Mouse (Mus musculus) c-Kit-negative CD71-positive TER-119-positive erythroid progenitor cells, embryonic 14.5 days (primary cell): ENCODE measurements around the gene Cnnm3.
"Not testable (repeated sequence)": the region's sequence is repeated elsewhere in the genome, so short reads cannot be mapped to it uniquely, and the experiment has no call there.

Experiments
- DNase-seq: peaks from one replicate; pipeline ENCODE4 v3.0.0-alpha.2; 2013; ENCODE audit warnings: low read depth, low spot score

The Cnnm3 gene

DNA sequence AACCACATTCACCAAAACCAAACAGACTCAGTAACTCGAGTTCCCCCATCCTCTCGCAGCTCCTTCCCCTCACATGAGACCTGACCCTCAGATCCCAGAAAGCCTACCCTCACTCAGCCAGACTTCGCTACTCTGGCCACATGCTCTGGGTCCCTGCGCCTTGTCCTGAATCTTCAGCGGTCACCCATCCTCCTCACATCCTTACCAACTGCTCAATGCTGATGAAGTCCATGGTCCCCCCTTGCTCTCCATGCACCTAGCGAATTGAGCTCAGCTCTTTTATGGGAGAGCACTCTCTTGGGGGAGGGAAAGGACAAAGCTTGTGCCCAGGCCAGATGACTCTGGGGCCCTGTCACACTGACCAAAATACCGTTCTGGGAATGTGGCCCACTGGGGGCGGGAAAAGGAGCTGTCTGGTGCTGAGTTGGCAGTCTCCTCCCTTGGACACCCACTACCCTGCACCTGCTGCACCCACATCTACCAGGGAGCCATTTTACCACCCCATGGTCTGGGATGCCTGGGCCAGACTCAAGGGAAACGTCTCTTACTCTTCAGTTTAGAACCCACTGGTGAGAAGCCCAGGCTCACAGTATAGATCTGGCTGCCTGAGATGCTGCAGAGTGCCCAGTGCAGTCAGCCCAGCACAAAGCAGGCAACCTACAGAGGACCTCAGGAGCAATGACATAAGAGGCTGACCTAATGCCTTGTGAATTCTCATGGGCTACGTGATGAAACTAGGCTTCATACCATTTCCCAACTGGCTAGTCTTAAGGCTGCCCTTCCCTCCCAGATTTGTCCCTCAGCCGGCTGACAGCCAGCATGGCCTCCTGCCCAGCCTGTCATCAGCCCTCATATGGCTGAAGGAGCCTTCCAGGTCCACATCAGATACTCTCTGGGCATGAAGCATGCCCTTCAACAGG is 24.1 kb downstream of the Cnnm3 start:
- no peak for DNase-seq

DNA sequence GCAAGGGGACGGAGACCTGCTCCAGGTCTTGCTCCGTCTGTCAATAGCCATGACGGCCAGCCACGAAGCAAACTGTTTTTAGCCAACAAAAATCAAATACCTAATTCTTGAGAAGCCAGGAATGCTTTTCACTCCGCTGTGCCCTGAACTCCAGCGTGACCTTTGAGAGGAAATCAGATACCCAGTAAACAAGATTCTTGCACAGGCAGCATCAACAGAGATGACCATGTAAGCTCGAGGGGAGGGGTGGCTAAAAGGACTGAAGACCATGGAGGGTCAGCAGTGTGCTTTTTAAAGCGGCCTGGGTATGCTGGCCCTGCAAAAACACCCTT is 24.7 kb downstream of the Cnnm3 start:
- no peak for DNase-seq

DNA sequence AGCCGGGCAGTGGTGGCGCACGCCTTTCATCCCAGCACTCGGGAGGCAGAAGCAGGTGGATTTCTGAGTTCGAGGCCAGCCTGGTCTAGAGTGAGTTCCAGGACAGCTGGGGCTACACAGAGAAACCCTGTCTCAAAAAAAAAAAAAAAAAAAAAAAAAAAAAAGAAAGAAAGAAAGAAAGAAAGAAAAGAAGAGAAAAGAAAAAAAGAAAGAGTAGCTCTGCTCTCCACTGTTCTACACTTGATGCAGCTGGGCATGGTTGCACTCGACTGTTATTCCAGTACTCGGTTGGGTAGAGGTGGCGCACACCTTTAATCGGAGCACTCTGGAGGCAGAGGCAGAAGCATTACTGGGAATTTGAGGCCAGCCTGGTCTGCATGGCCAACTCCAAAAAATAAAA is 25.1 kb downstream of the Cnnm3 start, which contains the start of gene Ankrd23:
Gene Ankrd23 (minus strand): TSS at position 101 of the 400 bp plus-strand sequence.
- not testable (repeated sequence) for DNase-seq

DNA sequence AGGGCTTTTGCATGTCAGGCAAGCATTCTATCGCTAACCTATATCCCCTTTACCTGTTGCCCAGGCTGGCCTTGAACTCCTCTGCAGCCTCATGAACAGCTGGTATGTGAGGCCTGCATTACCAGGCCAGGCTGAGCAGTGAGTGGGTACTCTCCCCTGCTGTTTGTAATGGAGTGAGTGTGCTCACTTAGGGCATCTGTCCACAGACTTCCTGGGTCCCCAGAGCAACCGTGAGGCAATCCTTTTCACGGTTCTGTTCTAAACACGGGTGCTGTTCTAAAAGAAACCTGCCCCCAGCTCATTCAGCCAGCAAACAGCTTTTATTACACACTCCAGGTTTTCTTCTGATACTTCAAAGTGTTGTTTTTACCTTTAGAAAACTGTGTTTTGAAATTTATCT is 27.1 kb downstream of the Cnnm3 start:
- DNase-seq: no peak

DNA sequence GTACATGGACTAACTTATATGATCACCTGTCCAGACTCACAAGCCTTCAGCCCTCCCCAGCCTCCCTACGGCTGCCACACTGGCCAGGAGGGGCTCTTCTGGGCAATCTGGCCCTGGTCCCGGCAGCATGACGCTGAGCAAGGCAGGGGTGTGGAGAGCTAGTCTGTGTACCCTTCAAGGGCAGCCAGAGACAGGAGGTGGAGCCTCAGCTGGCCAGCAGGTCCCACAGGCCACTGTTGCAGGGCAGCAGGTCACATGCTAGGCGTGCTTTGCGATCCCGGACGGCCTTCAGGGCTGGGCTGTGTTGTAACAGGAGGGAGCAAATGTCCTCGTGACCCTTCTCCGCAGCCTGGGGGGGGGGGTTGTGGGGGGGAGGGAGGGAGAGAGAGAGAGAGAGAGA is 27.5 kb downstream of the Cnnm3 start, which contains the start of gene Gm42417:
Gene Gm42417 (minus strand): TSS at position 244 of the 400 bp plus-strand sequence.
- DNase-seq: no peak

DNA sequence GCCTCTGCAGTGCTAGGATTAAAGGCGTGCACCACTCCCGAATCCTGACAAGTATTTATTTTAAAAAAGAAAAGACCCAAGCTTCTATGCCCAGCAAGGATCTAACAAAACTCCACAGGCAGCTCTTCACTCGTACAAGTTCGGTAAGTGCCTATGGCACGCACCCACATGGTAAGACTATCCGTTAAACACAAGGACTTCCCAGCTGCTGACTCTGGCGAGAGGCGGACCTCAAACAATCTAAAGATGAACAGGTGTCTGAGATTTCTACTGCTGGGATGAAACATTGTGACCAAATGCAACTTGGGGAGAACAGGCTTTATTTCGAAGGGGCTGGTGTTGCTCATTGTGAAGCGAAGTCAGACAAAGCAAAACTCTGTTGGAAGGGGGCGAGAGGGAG is 28.5 kb downstream of the Cnnm3 start:
- DNase-seq: no peak

DNA sequence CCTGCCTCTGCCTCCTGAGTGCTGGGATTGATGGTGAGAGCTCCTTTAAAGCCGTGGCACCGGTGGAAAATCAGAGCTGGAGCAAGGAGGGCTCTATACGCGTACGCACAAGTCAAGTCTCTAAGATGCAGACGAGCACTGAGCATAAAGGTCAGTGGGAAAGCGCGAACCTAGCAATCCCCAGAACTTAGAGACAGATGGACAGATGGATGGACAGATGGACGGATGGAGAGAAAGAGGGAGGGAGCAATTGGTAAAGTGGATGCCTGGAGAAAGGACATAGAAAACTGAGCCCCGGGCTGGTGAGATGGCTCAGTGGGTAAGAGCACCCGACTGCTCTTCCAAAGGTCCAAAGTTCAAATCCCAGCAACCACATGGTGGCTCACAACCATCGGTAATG is 29.1 kb downstream of the Cnnm3 start:
- DNase-seq: no peak

DNA sequence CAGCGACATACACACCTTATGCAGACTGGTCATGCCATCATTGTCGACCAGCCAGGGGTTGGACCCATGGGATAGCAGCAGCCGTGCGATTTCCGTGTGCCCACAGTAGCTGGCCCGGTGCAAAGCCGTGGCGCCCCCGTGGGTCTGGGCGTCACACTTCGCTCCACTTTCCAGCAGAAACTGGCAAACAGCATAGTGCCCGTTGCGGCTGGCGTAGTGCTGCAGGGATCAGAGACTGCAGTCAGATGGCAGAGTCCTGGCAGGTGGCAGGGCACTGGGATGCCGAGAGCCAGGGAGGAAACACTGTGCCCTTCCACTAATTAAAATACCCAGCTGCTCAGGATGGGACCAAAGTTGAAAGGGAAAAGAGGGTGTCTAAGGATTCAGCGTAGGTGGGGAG is 30.2 kb downstream of the Cnnm3 start:
- no peak for DNase-seq

DNA sequence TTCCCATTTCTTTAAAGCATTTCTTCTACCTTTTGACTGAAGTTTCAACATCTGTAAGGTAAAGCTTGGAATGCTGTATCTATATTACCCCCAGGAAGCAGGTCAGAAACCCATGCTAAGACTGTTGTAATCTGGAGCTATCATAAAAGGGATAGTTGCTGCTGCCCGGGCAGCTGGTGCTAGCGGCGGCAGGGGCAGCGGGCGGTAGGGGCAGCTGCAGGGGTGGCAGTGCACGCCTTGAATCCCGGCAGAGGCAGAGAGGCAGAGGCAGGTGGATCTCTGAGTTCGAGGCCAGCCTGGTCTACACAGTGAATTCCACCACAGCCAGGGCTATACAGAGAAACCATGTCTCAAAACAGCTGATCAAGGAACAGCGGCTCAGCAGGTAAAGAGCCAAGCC is 31.3 kb downstream of the Cnnm3 start:
- DNase-seq: no peak

DNA sequence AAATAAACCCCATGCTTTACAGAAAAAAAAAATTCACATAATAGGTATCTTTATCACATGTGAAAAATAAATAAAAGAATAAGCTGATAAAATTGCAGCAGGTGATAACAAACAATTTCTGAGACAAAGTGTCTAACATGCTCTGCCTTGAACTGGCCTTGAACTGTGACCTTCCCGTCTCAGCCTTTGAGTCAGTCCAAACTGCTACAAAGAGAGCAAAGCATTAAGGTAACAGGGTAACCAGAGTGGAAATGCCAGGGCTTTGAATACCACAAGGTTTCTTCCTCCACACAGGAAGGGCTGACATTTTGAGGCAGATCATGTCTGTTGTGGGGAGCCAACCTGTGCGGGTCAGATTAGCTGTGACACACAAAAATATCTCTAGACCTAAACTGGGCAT is 33.7 kb downstream of the Cnnm3 start:
- DNase-seq: no peak

DNA sequence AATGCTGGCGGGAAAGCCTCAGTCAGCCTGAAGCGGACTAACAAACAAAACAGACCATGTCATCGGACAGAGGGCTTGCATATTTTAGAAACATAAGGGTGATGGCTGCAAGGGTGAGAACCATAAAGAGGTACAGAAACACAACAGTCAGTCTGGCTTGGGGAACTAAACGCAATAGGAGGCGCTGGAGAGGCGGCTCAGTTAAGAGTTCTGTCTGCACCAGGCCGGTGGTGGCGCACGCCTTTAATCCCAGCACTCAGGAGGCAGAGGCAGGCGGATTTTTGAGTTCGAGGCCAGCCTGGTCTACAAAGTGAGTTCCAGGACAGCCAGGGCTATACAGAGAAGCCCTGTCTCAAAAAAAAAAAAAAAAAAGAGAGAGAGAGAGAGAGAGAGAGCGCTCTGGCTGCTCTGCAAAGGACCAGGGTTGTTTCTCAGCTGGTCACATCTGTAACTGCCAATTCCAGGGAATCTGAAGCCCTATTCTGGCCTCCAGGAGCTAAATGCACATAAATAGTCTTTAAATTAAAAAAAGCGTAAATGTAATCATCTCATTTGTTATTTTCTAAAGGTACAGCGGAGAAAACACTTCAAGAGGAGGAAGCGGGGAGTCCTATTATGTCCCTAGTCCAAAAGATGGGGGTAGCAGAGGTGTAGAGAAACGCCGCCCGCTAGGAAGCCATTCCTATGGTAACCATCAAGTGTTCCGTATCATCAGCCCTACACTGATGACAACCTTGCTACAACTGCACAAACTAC is 34.4 kb downstream of the Cnnm3 start:
- no peak for DNase-seq

DNA sequence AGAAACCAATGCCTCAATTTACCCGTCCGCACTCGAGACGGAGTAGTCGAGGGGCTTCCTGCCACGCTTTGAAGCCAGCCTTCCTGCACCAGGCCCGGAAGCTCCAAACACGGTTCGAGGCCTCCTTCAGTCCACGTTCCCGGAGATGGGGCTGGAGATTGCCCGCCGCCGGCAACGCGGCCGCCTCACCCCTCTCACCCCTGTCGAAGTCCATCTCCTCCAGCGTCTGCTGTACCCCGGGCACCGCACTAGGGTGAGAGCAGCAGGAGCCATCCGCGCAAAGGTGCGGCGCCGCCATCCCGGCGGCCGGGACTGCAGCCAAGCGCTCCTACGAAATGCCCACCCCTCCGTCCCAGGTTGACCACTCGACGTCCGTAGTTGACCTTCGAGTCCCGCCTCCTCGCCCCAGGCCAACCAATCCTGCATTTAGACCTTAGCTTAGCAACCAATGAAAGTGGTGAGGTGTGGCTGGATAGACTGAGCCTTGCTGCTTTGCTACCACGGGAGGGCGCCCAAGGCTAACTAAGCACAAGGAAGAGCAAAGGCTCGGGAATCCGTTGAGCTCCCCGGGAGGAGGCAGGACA is 35.3 kb downstream of the Cnnm3 start, which contains the start of gene Ankrd39:
Gene Ankrd39 (minus strand): TSS at position 558 of the 584 bp plus-strand sequence.
- DNase-seq: peak; percentile 93

DNA sequence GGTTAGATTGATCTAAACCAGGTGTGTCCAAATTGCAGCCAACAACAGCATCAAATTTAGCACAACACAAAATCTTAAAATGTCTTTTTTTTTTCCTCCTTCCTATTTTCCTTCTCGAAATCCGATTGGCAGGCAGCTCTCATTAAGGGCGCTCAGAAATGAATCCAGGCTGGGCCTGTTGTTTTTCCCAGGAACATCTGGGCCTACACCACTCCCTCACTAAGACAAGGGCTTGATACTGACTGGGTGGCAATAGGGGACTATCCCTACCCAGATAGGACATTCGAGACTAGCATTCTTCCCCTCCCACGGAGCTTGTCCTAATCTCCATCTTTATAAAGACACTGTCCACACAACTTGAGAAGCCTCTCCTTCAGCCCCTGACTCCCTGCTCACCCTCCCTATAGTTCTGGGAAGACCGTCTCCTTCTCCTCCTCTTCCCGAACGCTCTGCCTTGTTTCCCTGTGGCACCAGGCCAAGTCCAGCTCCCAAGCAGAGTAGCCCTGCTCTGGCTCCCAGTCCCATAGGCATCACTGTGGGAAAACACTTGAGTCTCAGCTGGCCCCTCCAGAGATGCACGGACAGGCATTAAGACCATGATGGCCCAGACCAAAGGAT is 36.4 kb downstream of the Cnnm3 start:
- no peak for DNase-seq

DNA sequence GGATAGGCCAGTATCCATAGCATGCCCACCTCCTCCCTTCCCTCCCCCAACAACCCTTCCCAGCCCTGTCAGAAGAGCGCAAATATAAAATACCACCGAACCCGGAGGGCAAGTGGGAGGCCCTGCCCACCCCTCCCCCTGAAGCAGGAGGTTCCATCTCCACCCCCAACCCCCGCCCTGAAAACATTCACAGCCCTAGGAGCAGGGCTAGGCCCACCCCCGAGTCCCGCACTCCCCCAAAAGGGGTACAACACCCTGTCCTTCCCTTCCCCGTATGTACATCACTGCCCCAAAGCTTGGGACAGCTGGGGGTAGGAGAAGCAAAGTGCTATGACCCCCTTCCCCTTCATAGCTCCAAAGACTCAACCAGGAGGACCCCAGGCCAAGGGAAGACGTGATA is 37.1 kb downstream of the Cnnm3 start:
- no peak for DNase-seq

DNA sequence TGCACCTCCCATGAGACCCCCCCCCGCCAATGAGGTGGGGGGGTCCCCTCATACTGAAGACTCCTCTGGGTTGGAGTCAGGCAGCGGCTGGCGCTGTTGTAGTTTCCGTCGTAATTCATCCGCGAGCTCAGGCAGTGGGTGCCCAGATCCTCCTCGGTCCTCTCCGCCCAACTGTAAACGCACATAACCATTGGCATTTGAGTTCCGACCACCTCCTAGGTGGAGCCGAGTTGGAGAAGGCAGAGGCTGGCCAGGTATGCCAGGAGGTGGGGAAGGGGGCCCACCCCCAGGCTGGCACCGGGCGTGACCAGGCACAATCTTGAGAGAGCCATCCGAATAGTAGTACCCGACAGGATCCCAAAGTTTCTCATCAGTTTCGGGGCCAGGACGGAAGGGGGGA is 37.8 kb downstream of the Cnnm3 start:
- no peak for DNase-seq

DNA sequence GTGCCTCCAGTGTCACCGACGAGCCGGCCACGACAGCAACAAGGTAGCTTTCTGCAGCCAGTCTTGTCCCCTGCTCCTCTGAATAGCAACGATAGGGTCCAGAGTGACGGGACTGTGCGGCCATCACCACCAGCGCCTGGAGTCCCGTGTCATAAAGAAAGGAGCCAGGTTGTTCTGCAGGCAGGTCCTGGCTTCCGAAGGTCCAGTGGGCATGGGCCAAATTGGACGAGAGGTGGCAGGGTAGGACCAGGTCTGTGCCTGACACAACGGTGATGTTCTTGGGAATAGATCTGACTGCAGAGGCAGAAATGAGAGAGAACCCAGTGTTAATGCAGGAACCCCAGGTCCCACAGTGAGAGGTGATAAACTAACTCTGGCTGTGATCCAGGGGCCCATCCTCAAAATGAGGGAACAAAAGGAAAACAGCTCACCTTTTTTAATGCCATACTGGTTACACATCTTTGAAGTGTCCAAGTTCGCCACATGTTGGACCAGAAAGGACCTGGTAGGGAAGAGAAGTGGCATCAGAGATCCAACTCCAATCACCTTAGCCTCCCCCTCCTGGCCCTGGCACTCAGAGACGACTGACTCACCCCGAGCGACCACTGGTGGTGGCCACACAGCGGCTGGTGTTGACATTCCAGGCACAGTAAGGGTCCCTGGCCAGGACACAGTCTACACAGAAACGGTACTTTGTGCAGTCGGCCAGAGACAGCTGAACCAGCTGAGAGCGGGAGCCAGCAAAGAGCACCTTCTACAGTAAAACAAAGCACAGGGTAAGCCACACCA is 38.6 kb downstream of the Cnnm3 start:
- DNase-seq: no peak

DNA sequence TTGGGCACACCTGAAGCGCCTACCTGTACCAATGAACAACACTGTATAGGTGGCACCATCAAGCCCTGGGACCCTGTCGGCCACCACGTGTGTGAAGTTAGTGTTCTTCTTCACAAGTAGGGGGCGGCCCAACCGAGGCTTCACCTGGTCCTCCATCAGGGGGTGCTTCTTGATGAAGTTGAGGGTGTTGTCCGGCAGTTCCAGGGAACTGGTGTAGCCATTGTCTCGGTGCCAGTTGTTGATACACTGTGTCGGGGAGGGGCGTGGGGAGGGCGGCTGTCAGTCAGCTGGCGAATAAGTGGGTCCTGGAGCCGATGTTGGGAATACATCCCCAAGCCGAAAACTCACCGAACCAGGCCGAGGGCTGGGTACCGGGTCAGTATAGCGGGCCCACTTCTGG is 40.2 kb downstream of the Cnnm3 start:
- DNase-seq: no peak

DNA sequence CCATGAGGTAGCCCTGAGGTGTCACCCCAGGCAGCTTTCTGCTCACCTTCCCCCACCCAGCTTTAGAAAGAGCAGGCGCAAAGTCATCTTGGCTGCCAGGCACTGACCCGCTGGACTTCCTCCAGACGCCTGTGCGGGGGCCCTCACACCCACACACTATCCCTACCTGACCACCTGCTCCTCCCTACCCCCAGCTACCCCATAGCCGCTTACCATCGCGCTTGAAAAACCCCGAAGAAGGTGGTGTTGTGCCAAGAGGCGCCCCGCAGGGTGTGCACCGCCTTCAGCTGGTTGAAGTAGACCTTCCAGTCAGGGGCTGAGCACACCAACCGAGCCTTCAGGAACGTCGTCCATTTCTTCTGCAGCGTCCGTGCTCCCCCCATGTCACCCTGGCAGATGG is 40.8 kb downstream of the Cnnm3 start:
- DNase-seq: no peak

DNA sequence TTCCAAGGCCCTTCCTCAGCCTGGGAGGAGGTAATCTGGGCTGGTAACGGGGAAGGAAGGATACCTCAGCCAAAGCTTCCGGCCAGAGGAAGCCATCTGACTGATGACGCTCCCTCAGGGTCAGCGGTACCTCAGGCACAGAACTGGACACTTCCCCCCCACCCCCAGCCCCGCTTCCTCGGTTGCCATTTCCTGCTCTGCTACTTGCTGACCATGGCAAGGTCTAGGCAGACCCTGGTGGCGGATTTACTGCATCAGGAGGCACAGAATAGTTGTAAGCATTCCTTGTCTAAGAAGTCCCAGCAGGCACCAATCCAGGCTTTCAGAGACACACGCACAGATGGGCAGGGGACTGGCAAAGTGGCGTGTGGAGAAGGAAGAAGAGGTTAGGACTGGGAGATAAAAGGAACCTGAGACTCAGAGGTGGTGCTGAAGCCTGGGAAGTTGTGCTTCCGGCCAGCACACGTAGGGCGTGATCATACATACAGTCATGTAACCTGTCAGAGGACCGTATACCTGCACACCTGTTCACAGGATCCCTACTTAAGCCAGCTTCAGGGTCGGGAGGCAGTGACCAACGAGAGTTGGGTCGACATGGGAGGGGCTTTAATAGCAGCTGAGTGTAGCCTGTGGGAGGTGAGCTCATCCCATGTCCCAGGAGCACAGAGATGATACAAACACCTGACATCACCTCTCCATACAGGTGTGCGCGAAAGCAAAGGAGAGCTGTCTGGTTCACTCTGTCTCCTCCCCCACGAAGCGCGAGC is 43.1 kb downstream of the Cnnm3 start:
- DNase-seq: no peak

DNA sequence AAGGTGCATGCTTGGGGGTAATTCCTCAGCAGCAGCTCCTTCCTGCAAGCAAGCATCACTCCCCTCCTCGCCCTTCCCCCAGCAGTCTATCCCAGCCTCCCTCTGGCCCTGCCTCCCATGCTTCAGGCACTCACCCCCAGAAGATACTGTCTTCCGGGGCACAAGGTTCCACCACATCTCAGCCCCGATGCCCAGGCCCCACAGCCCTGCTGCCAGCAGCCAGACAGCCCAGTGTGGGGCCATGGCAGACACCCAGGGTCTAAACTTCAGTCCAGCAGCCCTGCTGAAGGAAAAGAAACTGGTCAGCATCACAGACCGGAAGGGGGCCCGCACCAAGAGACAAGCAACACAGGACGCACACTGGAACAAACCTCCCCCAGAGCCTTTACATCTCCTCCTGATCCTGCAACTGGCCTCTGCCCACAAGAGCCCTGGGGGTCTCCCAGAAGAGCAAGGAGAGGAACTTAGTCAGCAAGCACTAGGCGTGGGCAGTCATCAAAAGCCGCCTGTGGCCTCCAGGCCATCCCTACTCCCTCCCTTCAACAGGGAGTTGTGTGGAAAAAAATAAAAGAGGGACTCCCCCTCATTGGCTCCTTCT is 44.2 kb downstream of the Cnnm3 start:
- no peak for DNase-seq
